Mouse (Mus musculus): ENCODE data around the gene Rab1a.

GRCm38 (mm10) chr11:20228666-20229065 lies 27.4 kb downstream of the Rab1a start:
- TF ChIP-seq EP300 (IDR thresholded peaks at IDR 0.05; ENCODE audit: low read depth) (no peak), CTCF (IDR thresholded peaks at IDR 0.05; ENCODE audit: low read depth) (no peak)
